Mouse (Mus musculus): ENCODE measurements around the gene Mpc2. TPM values are rescaled to one million over a fixed set of nuclear protein-coding genes. Genes with fewer than 3 reads are reported as not detected.

Gene Mpc2
- polyA plus RNA-seq, 1 experiment from 2014 or later, result 154 TPM

GRCm38 (mm10) chr1:165471490-165471889, 11.1 kb downstream of the Mpc2 start:
- ATAC-seq (ENCODE audit: insufficient number of reproducible peaks, insufficient read depth, low FRiP score, low read depth), result no peak
- WGBS, result 90% methylated on average over 1 of the region's 1 CpGs

GRCm38 (mm10) chr1:165484688-165485233, 24.3 kb downstream of the Mpc2 start, which contains the start of gene Adcy10:
TSS of gene Adcy10 (plus strand) at chr1:165485183.
- no peak within 1 kb of the TSS for H3K9ac ChIP-seq (replicated peaks; ENCODE audit: low read depth, low read length)
- H3K27ac ChIP-seq (ENCODE audit: low read length), result no peak within 1 kb of the TSS
- no peaks in the 10 kb centered on the region for H3K9me3 ChIP-seq (ENCODE audit: control insufficient read depth, low read depth, low read length)
- no peak for ATAC-seq (ENCODE audit: insufficient number of reproducible peaks, insufficient read depth, low FRiP score, low read depth)
- no peak within 1 kb of the TSS for H3K4me3 ChIP-seq (ENCODE audit: low read depth, low read length)
- no peaks in the 10 kb centered on the region for H3K27me3 ChIP-seq (ENCODE audit: control insufficient read depth, insufficient read depth, low read length)
- peaks cover 2% of the 10 kb centered on the region; the same call in 1 of the 2 replicates for H3K36me3 ChIP-seq (ENCODE audit: control insufficient read depth, insufficient read depth, low read length)
- no peaks in the 10 kb centered on the region for H3K4me1 ChIP-seq (ENCODE audit: control insufficient read depth, insufficient read depth, low read length)
- WGBS, result 93% methylated on average over 8 of the region's 8 CpGs
- H3K4me2 ChIP-seq (replicated peaks; ENCODE audit: low read depth, low read length), result no peak within 1 kb of the TSS

More at GRCm38 (mm10) chr1:165471490-165471889, 11.1 kb downstream of the Mpc2 start:
- no peak overlapping the region for H3K9ac ChIP-seq (replicated peaks; ENCODE audit: low read depth, low read length)
- H3K9me3 ChIP-seq (ENCODE audit: control insufficient read depth, low read depth, low read length), result no peaks in the 10 kb centered on the region
- no peak overlapping the region for H3K4me3 ChIP-seq (ENCODE audit: low read depth, low read length)
- H3K4me1 ChIP-seq (ENCODE audit: control insufficient read depth, insufficient read depth, low read length), result no peaks in the 10 kb centered on the region
- no peak overlapping the region for H3K4me2 ChIP-seq (replicated peaks; ENCODE audit: low read depth, low read length)
- no peak overlapping the region for H3K27ac ChIP-seq (ENCODE audit: low read length)
- no peaks in the 10 kb centered on the region for H3K36me3 ChIP-seq (ENCODE audit: control insufficient read depth, insufficient read depth, low read length)
- no peaks in the 10 kb centered on the region for H3K27me3 ChIP-seq (ENCODE audit: control insufficient read depth, insufficient read depth, low read length)

DNA sequence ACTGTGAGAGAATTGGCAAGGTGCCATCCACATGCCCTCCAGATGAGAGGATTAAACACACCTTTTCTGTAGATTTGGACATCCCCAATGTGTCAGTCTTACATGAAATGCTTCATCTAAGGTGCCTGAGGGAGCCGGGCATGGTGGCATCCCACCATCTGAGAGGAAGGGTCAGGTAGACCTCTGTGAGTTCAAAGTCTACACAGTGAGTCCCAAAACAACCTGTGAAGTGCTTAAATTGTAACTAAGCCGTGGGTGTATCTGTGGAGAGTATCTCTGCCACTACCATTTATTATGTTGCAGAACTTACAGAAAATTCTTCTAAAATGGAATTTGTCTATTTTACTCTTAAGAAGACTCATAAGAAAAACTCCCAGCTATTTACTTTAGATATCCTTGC, 25.7 kb downstream of the Mpc2 start:
- 83% methylated on average over 2 of the region's 2 CpGs for WGBS
- ATAC-seq (ENCODE audit: insufficient number of reproducible peaks, insufficient read depth, low FRiP score, low read depth), result no peak
- H3K27ac ChIP-seq (ENCODE audit: low read length), result no peak overlapping the region
- no peak overlapping the region for H3K4me3 ChIP-seq (ENCODE audit: low read depth, low read length)
- no peak overlapping the region for H3K9ac ChIP-seq (replicated peaks; ENCODE audit: low read depth, low read length)
- H3K4me1 ChIP-seq (ENCODE audit: control insufficient read depth, insufficient read depth, low read length), result no peaks in the 10 kb centered on the region
- H3K4me2 ChIP-seq (replicated peaks; ENCODE audit: low read depth, low read length), result no peak overlapping the region
- 0 out of 2 replicates have a peak, but pooled peaks cover under 1% of the 10 kb centered on the region for H3K36me3 ChIP-seq (ENCODE audit: control insufficient read depth, insufficient read depth, low read length)
- no peaks in the 10 kb centered on the region for H3K9me3 ChIP-seq (ENCODE audit: control insufficient read depth, low read depth, low read length)
- H3K27me3 ChIP-seq (ENCODE audit: control insufficient read depth, insufficient read depth, low read length), result no peaks in the 10 kb centered on the region

- Histone ChIP-seq H3K36me3 (ENCODE audit: control insufficient read depth, insufficient read depth, low read length) (no peaks in the 10 kb centered on the region), H3K4me1 (ENCODE audit: control insufficient read depth, insufficient read depth, low read length) (no peaks in the 10 kb centered on the region), H3K9ac (replicated peaks; ENCODE audit: low read depth, low read length) (no peak overlapping the region), H3K4me2 (replicated peaks; ENCODE audit: low read depth, low read length) (no peak overlapping the region), H3K9me3 (ENCODE audit: control insufficient read depth, low read depth, low read length) (no peaks in the 10 kb centered on the region), H3K4me3 (ENCODE audit: low read depth, low read length) (no peak overlapping the region), H3K27me3 (ENCODE audit: control insufficient read depth, insufficient read depth, low read length) (no peaks in the 10 kb centered on the region), H3K27ac (ENCODE audit: low read length) (no peak overlapping the region)
- ATAC-seq (ENCODE audit: insufficient number of reproducible peaks, insufficient read depth, low FRiP score, low read depth), result no peak
- 68% methylated on average over 4 of the region's 4 CpGs for WGBS
These were observed 28.8 kb downstream of the Mpc2 start for GRCm38 (mm10) chr1:165489197-165489596.

GRCm38 (mm10) chr1:165498856-165499255, 38.4 kb downstream of the Mpc2 start:
- Histone ChIP-seq H3K4me1 (ENCODE audit: control insufficient read depth, insufficient read depth, low read length) (peaks cover 8% of the 10 kb centered on the region), H3K27ac (ENCODE audit: low read length) (no peak overlapping the region), H3K9me3 (ENCODE audit: control insufficient read depth, low read depth, low read length) (no peaks in the 10 kb centered on the region), H3K4me3 (ENCODE audit: low read depth, low read length) (no peak overlapping the region), H3K4me2 (replicated peaks; ENCODE audit: low read depth, low read length) (no peak overlapping the region), H3K27me3 (ENCODE audit: control insufficient read depth, insufficient read depth, low read length) (no peaks in the 10 kb centered on the region), H3K36me3 (ENCODE audit: control insufficient read depth, insufficient read depth, low read length) (no peaks in the 10 kb centered on the region), H3K9ac (replicated peaks; ENCODE audit: low read depth, low read length) (no peak overlapping the region)
- ATAC-seq (ENCODE audit: insufficient number of reproducible peaks, insufficient read depth, low FRiP score, low read depth), result no peak
- 70% methylated on average over 3 of the region's 3 CpGs for WGBS

GRCm38 (mm10) chr1:165503307-165504024, 43.0 kb downstream of the Mpc2 start:
- peak; percentile 56; the same call in 1 of the 2 replicates for ATAC-seq (ENCODE audit: insufficient number of reproducible peaks, insufficient read depth, low FRiP score, low read depth)
- WGBS, result 16% methylated on average over 10 of the region's 10 CpGs

GRCm38 (mm10) chr1:165506303-165506702, 45.9 kb downstream of the Mpc2 start:
- H3K9ac ChIP-seq (replicated peaks; ENCODE audit: low read depth, low read length), result no peak overlapping the region
- H3K4me2 ChIP-seq (replicated peaks; ENCODE audit: low read depth, low read length), result no peak overlapping the region
- no peak overlapping the region for H3K27ac ChIP-seq (ENCODE audit: low read length)
- WGBS, result 85% methylated on average over 6 of the region's 6 CpGs
- no peaks in the 10 kb centered on the region for H3K9me3 ChIP-seq (ENCODE audit: control insufficient read depth, low read depth, low read length)
- H3K36me3 ChIP-seq (ENCODE audit: control insufficient read depth, insufficient read depth, low read length), result no peaks in the 10 kb centered on the region
- ATAC-seq (ENCODE audit: insufficient number of reproducible peaks, insufficient read depth, low FRiP score, low read depth), result no peak
- H3K4me1 ChIP-seq (ENCODE audit: control insufficient read depth, insufficient read depth, low read length), result peaks cover 10% of the 10 kb centered on the region
- no peaks in the 10 kb centered on the region for H3K27me3 ChIP-seq (ENCODE audit: control insufficient read depth, insufficient read depth, low read length)
- no peak overlapping the region for H3K4me3 ChIP-seq (ENCODE audit: low read depth, low read length)

More at GRCm38 (mm10) chr1:165503307-165504024, 43.0 kb downstream of the Mpc2 start:
- Histone ChIP-seq H3K27ac (ENCODE audit: low read length) (no peak overlapping the region), H3K9ac (replicated peaks; ENCODE audit: low read depth, low read length) (no peak overlapping the region), H3K4me1 (ENCODE audit: control insufficient read depth, insufficient read depth, low read length) (peaks cover 10% of the 10 kb centered on the region), H3K9me3 (ENCODE audit: control insufficient read depth, low read depth, low read length) (no peaks in the 10 kb centered on the region), H3K36me3 (ENCODE audit: control insufficient read depth, insufficient read depth, low read length) (no peaks in the 10 kb centered on the region), H3K4me2 (replicated peaks; ENCODE audit: low read depth, low read length) (no peak overlapping the region), H3K4me3 (ENCODE audit: low read depth, low read length) (no peak overlapping the region), H3K27me3 (ENCODE audit: control insufficient read depth, insufficient read depth, low read length) (no peaks in the 10 kb centered on the region)

DNA sequence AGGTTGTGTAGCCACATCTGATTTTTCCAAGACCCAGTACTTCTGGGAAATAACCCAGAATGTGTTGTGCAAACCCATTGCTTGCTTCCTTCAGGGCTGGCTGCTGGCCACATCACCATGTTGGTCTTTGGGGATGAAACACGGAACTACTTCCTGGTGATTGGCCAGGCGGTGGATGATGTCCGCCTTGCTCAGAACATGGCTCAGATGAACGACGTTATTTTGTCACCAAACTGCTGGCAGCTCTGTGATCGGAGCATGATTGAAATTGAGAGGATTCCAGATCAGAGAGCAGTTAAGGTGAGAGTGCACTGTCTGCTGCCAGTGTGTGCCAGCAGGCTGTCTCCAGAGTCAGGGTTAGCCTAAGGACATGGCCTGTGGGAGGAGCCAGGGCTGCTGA, 49.7 kb downstream of the Mpc2 start:
- Histone ChIP-seq H3K4me1 (ENCODE audit: control insufficient read depth, insufficient read depth, low read length) (no peaks in the 10 kb centered on the region), H3K27ac (ENCODE audit: low read length) (no peak overlapping the region), H3K27me3 (ENCODE audit: control insufficient read depth, insufficient read depth, low read length) (no peaks in the 10 kb centered on the region), H3K9me3 (ENCODE audit: control insufficient read depth, low read depth, low read length) (no peaks in the 10 kb centered on the region), H3K4me3 (ENCODE audit: low read depth, low read length) (no peak overlapping the region), H3K9ac (replicated peaks; ENCODE audit: low read depth, low read length) (no peak overlapping the region), H3K36me3 (ENCODE audit: control insufficient read depth, insufficient read depth, low read length) (no peaks in the 10 kb centered on the region), H3K4me2 (replicated peaks; ENCODE audit: low read depth, low read length) (no peak overlapping the region)
- WGBS, result 85% methylated on average over 6 of the region's 6 CpGs
- no peak for ATAC-seq (ENCODE audit: insufficient number of reproducible peaks, insufficient read depth, low FRiP score, low read depth)
